Mouse (Mus musculus): ENCODE results near the gene Kcnn4. TPM values are rescaled to one million over a fixed set of nuclear protein-coding genes. Genes with fewer than 3 reads are reported as not detected.

Kcnn4 gene
- total RNA-seq, 2 experiments from 2014 or later = 0.42 to 0.77 TPM

DNA sequence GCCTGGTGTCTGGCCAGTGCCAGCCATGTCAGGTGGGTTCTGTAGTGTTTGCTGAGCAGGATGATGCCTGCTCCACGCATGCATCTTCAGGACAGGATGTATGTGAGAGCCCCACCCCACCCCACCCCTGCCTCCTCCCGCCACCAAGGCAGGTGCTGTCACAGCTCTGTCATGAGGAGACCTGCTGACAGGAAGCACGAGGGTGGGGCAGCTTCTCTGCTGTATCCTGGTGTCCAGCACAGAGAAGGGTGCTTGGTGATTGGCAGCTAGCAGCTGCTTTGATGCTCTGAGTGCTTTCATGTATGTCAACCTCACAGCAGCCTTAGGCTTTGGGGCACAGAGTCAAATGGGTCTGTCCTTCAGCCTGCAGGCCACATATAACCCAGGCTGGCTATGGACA, 43.6 kb downstream of the Kcnn4 start:
- DNase-seq (ENCODE audit: low spot score in 2 of 2) = no peak
- intact Hi-C loops (cut with DNase I) = no loop called here

DNA sequence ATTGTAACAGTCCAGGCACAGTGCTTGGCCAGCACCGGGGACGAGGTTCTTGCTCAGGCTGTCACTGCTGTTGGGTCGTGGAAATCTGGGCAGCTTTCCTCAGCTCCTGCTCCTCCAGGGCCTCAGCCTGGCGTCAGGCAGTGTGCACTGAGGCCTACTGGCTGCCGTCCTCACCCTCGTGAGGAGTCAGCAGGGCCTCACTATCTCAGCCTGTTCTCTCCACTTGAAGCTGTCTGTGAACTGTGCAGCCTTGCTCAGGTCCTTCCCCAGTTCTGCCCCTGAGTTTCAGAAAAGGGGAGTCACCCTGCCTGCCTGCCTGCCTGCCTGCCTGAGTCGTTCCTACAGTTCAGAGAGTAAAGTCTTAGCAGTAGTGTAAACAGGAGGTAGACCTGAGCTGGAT, 45.2 kb downstream of the Kcnn4 start:
- DNase-seq (ENCODE audit: low spot score in 2 of 2) = no peak
- intact Hi-C loops (cut with DNase I) = no loop called here

DNA sequence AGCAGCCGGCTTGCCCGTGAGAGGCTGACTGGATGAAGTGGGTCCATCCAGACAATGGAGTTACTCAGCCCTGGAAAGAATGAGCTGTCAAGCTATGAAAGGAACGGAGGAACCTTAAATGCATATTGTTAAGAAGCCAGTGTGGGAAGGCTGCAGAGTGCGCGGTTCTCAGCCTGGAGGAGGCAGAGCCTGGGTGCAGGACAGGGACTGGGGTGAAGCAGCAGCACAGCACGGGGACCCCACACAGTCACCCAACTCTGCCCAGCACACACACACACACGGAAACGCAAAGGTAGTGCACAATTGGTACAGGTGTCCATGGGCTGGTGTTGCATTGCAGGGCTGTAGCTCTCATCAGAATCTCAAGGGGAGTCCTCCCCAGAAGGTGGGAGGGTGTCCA, 49.5 kb downstream of the Kcnn4 start:
- DNase-seq (ENCODE audit: low spot score in 2 of 2) = no peak
- intact Hi-C loops (cut with DNase I) = no loop called here

DNA sequence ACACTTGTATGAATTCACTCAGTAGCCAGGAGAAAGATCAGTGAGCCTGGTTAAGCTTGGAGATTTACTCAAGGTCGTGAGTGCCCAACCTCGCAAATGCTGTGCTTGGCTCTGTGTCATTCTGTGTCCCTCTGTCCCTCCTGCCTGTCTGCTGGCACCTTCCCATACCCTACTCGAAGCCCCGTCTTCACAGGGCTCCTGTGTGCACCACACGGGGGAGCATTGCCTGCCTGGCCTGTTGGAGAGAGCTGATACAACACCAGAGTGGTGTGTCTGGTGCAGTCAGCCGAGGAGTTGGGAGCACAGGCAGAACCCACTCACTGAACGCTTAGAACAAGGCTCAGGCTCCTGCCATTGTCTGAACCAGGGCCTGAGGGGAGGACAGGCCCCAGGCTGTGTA, 51.6 kb downstream of the Kcnn4 start:
- intact Hi-C loops (cut with DNase I) = no loop called here
- DNase-seq (ENCODE audit: low spot score in 2 of 2) = no peak

DNA sequence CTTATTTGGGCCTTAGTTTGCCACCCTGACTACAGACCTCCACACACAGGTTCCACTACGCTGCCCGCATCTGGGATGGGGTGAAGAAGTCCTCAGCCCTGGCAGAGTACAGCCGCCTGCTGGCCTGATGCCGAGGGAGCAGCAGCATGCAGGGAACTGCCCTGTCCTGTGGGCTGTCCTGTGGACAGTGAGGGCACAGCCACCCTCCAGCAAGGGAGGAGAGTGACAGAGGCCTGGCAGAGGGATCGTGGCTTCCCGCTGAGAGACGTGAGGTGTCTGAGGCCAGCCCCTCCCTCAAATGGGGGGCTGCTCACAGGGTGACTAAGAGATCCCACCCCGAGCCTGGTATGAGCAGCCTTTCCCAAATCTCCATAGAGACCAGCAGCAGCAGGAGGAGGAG, 52.2 kb downstream of the Kcnn4 start:
- intact Hi-C loops (cut with DNase I) = no loop called here
- no peak for DNase-seq (ENCODE audit: low spot score in 2 of 2)

DNA sequence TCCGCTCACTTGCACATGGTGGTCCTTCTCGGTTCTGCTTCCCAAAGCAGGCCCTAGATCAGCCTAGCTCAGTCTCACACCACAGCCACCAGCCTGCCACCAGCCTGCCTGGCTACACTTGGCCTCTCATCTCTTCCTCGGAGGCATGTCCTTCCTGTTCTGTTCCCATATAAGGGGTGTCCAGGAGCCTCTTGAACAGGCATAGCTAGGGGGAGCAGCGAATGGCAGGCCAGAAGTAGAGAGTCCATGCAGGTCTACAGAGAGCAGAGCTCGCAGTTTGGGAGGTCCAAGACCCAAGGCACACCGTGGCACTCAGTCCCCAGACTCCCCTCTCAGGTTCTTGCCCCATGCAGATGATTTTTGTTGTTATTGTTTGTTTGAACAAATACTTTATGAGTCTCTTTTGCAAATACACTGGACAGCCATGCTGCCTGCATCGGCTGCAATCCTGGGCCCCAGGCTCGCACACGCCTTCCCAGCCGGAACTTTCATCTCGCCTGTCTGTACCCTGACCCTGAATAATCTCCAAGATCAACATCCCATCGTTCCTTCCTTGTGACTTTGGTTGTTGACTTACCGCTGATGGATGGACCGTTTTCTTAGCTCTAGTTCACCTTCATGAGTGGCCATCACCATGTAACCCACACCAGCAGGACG, 53.2 kb downstream of the Kcnn4 start:
- DNase-seq (ENCODE audit: low spot score in 2 of 2) = no peak
- intact Hi-C loops (cut with DNase I) = no loop called here

DNA sequence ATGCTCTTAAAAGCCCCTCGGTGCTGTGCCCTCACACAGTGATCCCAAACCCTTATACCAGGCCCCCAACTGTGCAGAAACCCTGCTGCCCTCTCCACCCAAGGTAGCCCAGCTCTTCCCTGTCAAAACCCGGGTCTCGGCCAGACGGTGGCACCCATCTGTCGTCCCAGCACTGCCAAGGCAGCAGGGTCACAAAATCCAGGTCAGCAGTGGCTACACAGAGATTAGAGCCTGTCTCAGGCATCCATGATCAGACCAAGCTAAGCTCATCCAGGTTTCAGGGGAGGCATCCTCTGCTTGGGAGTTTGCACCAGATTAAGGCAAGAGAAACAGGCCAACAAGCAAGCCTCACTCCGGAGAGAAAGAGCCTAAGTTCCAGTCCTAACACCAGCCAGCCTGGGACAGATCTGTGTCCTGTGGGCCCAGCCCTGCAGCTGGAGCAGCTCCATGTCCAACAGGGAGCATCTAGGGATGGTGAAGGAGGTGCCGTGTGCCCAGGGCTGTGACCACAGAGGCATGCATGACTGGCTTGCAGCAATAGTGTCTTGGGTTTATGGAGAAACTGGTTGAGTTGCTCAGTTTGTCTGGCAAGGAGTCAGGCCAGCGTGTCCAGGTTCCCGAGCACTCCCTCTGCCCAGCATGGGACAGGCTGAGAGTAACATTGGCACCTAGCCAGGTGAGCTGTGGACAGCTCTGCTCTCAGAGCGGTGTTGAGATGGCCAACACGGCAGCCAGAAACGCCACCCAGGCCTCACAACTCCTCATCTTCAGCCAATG, 54.1 kb downstream of the Kcnn4 start:
- no peak for DNase-seq (ENCODE audit: low spot score in 2 of 2)
- intact Hi-C loops (cut with DNase I) = no loop called here

DNA sequence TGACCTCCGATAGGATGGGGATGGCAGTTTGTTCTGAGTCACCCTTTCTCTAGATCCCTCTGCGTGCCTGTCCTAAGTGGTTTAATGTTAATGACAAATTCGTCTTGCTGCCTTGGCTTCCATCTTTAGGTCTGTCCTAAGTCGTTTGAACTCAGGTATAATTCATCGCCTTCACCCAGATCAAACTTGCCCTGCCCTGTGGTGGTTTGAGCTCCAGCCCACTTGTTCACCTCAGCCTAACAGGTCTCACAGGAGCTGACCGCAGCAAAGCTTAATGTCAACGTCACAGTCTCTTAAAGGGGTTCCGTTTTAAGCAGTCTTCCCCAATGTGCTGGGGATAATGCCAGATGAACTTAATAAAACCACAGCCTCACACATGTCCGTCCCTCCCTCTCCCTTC, 55.9 kb downstream of the Kcnn4 start:
- intact Hi-C loops (cut with DNase I) = no loop called here
- DNase-seq (ENCODE audit: low spot score in 2 of 2) = no peak

DNA sequence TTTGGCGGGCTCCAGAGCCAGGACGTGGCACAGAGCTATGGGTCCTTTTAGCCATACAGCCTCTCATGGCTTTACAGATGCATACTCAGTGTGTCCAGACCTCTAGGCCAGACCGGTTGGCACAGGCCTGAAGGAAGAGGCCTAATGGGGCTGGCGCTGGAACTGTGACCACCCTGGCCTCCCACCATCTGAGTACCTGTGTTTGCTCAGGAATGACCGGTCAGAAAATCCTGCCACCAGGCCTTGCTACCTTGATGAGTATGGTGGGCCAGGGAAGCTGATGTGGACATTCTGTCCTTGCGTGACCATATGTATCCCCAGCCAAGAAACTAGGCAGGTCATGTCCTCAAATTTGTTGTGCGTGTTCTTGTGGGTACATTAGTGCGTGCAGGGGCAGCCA, 57.1 kb downstream of the Kcnn4 start:
- no peak for DNase-seq (ENCODE audit: low spot score in 2 of 2)
- intact Hi-C loops (cut with DNase I) = no loop called here

DNA sequence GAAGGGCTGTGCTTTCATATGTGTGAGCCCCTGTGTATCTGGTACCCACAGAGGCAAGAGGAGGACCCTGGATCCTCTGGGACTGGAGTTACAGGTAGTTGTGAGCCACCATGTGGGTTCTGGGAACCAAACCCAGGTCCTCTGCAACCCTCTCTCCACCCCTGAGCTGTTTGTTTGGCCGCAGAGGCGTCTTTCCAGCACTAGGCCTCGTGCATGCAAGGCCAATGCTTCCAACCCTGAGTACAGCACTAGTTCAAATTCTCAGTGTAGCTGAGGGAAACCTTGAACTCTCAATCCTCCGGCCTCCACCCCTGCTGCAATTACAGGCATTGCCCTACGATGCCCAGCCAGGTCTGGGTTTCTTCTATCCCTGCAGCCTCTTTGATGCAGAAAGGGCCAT, 58.7 kb downstream of the Kcnn4 start:
- intact Hi-C loops (cut with DNase I) = no loop called here
- no peak for DNase-seq (ENCODE audit: low spot score in 2 of 2)

DNA sequence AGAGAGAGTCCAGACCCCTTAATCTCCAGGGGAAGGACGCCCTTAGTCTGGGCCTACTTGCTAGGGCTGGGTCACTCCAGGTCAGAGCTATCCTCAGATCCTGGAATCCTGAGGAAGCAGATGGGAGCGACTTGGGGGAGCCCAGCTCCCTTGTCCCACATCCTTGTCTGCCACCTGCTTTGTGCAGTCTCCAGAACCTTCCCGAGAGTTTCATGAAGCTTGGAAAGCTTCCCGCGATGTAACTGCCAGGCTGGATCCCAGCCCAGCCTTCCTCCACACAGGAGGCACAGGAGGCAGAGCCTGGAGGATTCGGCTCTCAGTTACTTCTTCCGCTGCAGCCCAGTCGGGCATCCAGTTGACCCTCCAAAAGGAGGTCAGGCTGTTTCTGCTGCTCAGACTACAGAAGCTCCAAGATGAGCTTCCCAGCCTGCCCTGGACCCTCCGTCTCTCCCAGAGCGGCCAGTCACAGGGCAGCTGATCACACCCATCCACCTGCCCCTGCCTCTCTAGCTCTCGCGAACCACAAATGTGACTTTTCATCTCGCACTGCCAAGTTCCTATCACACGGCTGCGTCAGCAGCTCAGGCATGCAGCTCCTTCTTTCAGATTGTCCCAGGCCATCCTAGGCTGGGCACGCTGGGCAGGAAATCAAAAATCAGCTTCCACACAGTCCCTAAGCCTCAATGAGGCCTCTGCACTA, 59.5 kb downstream of the Kcnn4 start:
- intact Hi-C loops (cut with DNase I) = no loop called here
- DNase-seq (ENCODE audit: low spot score in 2 of 2) = peak; percentile 86 to 91

DNA sequence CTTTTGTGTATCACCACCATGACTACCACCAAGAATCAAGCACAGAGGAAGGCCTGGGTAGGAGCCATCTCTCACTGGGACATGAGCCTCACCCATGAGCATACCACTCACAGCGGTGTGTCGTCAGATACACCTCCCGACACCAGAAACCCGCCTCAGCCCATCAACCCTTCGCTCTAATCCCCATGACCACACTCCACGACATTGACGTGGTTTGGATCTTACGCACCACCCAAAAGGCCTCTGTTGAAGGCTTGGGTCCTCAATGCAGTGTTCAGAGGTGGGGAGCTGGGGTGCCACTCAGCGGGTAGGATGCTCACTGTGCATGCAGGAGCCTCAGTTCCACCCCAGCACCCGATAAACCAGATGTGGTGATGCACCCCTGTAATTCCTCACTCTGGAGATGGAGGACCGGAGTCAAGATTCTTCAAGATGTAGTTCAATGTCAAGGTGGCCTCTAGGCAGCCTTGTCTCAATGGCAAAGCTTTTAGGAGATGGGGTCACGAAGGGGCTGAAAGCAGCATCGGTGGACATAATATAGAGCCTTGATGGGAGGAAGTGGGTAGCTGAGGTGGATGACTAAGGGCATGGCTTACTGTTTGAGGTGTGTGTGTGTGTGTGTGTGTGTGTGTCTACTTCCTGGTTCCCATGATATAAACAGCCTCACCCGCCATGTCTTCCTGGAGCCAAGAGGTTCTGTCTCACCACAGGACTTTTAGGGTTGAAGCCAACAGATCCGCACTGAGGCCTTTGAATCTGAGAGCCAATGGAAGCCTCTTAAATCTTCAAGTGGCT, 60.7 kb downstream of the Kcnn4 start:
- intact Hi-C loops (cut with DNase I) = no loop called here

DNA sequence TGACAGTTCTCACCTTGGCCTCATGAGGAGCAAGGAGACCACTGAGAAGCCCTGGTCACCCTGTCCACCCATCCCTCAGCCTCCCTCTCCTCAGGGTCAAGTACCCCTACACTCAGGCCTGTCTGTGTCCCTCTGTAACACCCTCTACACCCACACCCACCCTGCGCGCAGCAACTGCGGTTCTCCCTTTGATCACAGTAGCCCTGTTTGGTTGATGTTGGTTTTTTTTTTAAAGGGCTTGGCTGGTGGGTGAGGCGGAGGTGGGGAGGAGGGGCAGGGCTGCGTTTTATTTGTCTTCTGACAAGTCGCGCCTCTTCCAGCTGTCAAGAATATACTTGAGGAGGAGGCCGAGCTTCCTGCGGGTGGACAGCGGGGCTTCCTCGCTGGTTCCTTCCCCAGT, 61.6 kb downstream of the Kcnn4 start:
- DNase-seq (ENCODE audit: low spot score in 2 of 2) = no peak
- intact Hi-C loops (cut with DNase I) = no loop called here

More for the DNA sequence above, 60.7 kb downstream of the Kcnn4 start:
- no peak for DNase-seq (ENCODE audit: low spot score in 2 of 2)

DNA sequence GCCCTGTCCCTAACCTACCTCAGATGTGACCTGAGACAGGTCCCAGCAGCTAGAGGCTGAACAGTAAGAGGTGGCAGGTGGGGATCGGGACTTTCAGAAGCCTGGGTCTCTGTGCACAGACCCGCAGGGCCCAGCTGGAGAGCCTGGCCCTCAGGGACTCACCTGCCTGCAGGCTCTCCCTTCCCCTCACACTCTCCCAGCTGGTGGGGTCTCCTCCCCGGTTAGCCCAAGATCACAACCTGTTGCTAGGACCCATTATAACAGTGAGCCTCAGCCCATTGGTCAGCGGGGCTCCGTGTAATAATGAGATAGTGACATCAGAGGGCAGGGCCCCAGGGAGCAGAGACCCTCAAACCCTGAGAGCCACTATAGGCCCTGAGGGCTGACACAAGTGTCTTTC, 65.2 kb downstream of the Kcnn4 start:
- intact Hi-C loops (cut with DNase I) = no loop called here
- DNase-seq (ENCODE audit: low spot score in 2 of 2) = no peak

Small RNAs within 50 kb of the gene (microRNA-seq; reads per million reads assigned to microRNA genes)
- gene Gm27592 = not detected

Other genes with a start within 250 kb of the Kcnn4 start
- gene Zfp235, start 236.1 kb upstream of the Kcnn4 start, total RNA-seq (2021) = 10 to 100 TPM; 20.5 to 23.5 TPM
- gene Zfp114, start 195.2 kb upstream of the Kcnn4 start, total RNA-seq (2021) = 1 to 10 TPM; 3.3 to 4.3 TPM
- 10 to 100 TPM; 11.2 to 11.9 TPM for gene Zfp111, start 158.8 kb upstream of the Kcnn4 start, total RNA-seq (2021)
- gene Zfp109, start 132.7 kb upstream of the Kcnn4 start, total RNA-seq (2021) = 10 to 100 TPM in 1 of 2 experiments, 1 to 10 TPM in 1; 8.6 to 10.8 TPM
- gene Zfp108, start 115.5 kb upstream of the Kcnn4 start, total RNA-seq (2021) = 1 to 10 TPM; 7.8 to 9.1 TPM
- gene Zfp93, start 99.8 kb upstream of the Kcnn4 start, total RNA-seq (2021) = 10 to 100 TPM; 11.8 to 12.6 TPM
- gene Zfp61, start 69.0 kb upstream of the Kcnn4 start, total RNA-seq (2021) = 10 to 100 TPM; 21.9 to 23.9 TPM
- 10 to 100 TPM; 13.2 to 16.2 TPM for gene Zfp94, start 53.6 kb upstream of the Kcnn4 start, total RNA-seq (2021)
- gene Tescl, start 36.3 kb upstream of the Kcnn4 start, total RNA-seq (2021) = not detected
- gene Lypd5, start 21.1 kb upstream of the Kcnn4 start, total RNA-seq (2021) = not detected
- 10 to 100 TPM; 39.6 to 51.1 TPM for gene Smg9, start 29.4 kb downstream of the Kcnn4 start, total RNA-seq (2021)
- under 1 TPM; 0.42 to 0.72 TPM for gene Irgc1, start 82.0 kb downstream of the Kcnn4 start, total RNA-seq (2021)
- 1 to 10 TPM in 1 of 2 experiments, under 1 TPM in 1; 0.91 to 1.7 TPM for gene Plaur, start 92.2 kb downstream of the Kcnn4 start, total RNA-seq (2021)
- gene Cadm4, start 111.8 kb downstream of the Kcnn4 start, total RNA-seq (2021) = 100 to 1,000 TPM; 235 to 307 TPM
- 10 to 100 TPM; 47.9 to 49.4 TPM for gene Zfp428, start 136.7 kb downstream of the Kcnn4 start, total RNA-seq (2021)
- gene AC161166.1, start 142.2 kb downstream of the Kcnn4 start, total RNA-seq (2021) = not detected
- 10 to 100 TPM; 80.8 to 89.2 TPM for gene Irgq, start 160.4 kb downstream of the Kcnn4 start, total RNA-seq (2021)
- not detected for gene Pinlyp, start 175.9 kb downstream of the Kcnn4 start, total RNA-seq (2021)
- gene Xrcc1, start 176.0 kb downstream of the Kcnn4 start, total RNA-seq (2021) = 10 to 100 TPM; 29.8 to 41.4 TPM
- 10 to 100 TPM; 11.8 to 14.3 TPM for gene Ethe1, start 217.3 kb downstream of the Kcnn4 start, total RNA-seq (2021)
- gene Zfp575, start 217.4 kb downstream of the Kcnn4 start, total RNA-seq (2021) = 1 to 10 TPM; 6.6 to 6.8 TPM
- gene Phldb3, start 240.5 kb downstream of the Kcnn4 start, total RNA-seq (2021) = under 1 TPM; 0.22 to 0.48 TPM